Mouse (Mus musculus) cerebellum, adult (tissue): ENCODE measurements around the gene Gm21954.

Experiments used
- ATAC-seq: cut with Nextera tagmentation; 2 replicates; pipeline ENCODE4 v1.9.2; 2017; ENCODE audit warnings: mild to moderate bottlenecking, moderate library complexity, mixed read lengths; ENCODE audit not compliant: insufficient number of reproducible peaks, low FRiP score, low TSS enrichment

Gm21954 gene

DNA sequence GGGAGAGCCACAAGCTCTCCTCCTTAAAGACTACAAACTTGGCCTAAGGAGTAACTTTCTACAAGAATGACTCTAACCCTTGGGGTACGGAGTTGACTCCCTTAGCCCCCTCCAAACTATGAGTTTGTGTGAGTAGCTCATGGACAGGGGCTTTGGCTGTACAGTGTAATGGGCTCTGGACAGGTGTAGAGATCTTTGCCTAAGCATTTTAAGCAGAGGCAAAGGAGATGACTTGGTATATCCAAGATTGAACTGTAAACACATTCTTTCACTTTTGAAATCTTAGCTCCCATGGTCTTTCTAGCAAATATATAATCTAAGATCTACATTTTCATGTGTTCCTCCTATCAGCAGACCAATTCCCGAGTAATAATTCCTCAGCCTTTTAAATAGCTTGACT is at the start of gene Gm21954:
Gm21954 (minus strand) TSS at position 101 of the 400 bp plus-strand sequence.
- ATAC-seq, result no peak

DNA sequence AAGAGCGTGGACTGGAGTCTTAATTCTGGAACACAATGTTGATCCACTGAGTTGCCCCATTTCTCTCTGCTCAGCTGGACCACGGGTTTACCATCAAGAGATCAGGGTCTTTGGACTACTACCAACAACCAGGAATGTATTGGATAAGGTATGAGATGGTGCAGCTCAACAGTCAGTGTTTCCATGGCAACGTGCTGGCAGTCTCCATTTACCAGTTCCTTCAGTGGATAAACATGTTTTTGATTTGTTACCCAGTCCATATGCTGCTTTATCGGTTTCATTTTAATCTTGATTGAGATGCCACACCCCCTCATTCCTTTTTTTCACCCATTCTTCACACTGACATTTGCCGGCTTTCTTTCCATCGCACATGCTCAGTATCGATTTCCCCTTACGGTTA is 49.8 kb upstream of the Gm21954 start:
- no peak for ATAC-seq

DNA sequence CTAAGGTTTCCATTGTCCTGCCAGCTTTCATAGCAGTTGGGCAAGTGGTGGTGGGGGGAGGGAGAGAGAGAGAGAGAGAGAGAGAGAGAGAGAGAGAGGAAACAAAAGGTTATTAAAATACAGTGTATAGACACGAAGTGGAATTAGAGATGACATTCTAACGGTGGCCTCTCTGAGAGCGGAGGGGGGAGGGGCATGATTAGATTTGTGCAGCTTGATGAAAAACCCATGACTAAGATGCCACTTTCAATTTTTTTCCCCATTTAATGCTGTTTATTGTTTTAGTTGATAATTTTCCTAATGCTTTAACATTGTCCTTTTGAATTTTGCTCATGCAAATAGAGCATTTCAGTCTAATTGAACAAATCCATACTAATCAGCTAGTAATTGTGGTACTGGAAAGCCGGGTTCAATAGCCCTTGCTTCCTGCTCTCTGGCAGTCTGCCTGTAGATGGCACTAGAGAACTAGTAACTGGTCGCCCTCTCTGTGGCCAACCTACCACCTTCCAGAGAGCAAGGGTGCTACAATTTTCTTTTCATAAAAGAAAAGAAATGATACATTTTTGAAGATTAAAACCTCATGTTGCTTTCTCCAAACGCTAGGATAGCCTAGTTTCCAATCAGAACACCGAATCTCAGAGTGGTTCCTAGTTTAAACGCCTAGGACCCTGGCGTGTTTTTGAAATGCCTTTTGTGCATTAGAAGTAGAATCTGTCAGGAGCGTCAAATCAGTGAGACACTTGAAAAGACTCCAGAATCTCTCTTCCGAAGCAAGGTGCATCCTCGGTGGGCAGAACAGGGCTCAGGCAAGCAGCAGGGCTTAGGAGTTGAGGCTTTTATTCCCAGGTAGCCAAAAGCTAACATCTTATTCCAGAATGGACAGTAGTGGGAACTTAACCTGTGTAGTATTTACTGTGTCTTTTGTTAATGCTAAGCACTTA is 48.5 kb upstream of the Gm21954 start:
- peak; percentile 90 for ATAC-seq

DNA sequence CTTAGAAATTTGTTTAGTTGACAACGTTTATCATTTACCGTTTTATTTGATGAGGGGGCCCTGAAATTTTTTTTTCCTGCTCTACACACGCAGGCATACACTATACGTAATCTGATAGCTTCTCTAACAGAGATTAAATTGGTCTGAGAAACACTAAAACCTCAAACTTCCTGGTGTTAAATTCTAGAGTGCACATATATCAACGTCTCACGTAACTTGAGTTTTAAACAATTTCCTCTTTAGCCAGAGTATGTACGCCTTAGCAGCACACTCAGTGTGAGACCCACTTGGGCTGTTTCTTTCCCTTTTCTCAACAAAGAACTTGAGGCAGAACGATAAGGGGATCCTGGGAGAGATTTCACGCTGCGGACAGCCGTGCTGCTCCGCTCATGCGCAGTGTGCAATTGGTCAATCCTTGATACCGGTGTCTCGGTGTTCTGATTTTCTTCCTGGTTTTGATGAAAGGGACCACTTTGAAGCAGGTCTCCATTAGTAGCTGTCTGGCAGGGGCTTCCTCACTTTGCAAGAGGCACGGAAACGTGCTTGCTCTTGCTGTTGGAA is 45.5 kb upstream of the Gm21954 start:
- ATAC-seq, result no peak

DNA sequence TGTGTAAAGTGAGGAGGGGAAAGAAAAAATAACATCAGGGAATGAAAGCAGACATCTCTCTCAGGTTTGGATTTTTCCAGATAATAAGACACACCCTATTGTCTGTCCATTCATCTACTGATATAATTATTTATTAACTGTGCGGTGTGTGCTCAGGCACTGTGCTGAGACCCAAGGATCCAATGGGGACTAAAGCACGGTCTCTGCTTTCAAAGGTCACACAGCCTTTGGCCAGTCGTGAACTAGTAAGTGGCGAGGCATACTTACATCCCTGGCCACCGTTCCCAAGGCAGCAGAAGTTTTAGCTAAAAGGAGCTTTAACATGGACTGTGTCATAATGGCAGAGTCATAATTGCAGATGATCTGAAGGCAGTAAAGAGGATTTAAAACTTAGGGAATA is 44.0 kb upstream of the Gm21954 start:
- ATAC-seq, result no peak

DNA sequence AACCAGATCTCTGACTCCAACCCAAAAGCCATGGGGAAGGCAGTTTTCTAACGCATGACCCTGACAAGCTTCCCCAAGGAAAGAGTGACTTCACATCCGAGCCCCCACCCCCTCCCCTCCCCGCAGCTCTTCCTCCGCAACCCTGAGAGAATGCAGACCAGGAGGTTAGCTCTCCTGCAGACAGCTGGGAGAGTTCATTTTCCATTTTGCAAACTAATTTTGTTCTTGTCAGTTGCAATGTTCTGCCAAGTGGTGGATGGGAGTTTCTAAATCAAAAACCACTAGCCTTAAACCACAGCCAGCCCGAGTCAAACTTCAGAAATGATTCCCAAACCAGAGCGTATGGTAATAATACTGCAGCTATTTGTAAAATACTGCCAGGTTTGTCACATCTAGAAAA is 39.6 kb upstream of the Gm21954 start:
- ATAC-seq, result no peak

DNA sequence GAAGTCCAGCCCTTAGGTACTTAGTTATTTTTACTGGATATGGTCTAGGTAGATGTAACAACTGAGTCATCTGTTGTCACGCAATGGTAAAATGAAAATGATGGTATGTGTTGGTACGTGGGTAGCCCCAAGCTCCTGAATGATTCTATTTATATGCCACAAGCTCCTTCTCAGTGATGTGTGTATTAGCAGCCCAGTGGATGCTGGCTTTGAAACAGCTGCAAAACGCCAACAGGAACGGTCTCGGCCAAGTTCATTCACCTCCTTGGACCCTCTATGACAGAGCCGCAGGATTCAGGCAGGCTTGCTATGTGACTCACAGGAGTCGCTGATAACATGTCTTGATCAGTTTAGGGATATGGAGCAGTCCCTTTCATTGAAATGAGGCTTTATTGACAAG is 38.2 kb upstream of the Gm21954 start:
- ATAC-seq, result no peak

DNA sequence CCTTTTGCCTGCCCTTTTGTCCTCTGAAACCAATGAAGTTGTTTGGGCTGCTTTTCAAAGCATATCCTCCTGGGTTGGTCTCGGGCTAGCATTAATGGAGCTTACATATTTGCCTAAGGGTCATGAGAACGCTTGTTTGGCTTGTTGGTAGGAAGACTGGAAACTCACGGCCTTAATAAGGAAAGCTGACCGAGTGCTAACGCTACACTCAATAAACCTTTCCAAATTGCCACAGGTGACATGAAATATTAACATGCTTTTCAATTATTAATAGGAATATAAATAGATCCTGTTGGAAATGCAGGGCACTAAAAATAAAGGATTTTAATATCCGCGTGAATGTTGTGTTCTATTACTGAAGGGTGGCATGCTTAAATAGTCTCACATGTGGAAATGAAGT is 27.3 kb upstream of the Gm21954 start:
- ATAC-seq, result no peak

DNA sequence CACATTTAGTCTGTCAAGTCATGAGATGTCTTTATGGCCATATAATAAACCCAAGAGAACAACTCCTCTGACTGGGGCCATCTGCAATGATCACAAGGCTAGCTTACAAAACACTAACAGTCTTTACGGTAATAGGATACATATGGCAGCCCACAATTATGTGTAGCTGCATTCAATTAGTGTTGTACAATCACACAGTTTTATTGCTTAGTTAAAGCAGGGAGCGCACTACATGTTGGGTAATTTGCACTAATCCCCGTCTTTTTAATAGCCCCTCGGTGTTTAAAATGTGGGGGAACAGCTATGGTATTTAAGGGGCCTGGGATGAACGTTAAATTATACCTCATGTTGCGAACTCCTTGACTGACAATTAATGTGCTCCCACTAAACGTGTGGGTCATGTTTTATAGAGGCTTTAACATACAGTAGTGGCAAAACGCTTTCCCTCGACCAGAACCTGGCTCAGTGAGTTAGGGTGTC is 24.5 kb upstream of the Gm21954 start:
- no peak for ATAC-seq

DNA sequence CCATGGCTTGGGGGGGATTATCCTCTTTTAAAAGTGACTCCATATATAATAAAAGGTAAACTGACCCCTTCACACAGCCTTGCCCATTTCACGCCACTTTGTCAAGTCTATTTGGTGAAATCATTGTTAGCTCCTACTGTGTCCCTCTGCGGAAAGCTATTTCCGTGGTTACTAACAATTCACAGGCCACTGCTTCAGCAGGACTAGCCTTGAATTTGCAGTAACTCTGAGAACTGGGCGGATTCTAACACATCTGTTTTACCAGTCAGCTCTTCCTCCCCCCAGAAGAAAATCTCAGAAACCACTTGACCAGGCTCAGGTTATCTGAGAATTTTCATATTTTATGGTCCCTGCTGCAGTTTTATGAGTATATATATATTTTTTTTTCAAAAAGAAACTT is 23.9 kb upstream of the Gm21954 start:
- ATAC-seq, result no peak

DNA sequence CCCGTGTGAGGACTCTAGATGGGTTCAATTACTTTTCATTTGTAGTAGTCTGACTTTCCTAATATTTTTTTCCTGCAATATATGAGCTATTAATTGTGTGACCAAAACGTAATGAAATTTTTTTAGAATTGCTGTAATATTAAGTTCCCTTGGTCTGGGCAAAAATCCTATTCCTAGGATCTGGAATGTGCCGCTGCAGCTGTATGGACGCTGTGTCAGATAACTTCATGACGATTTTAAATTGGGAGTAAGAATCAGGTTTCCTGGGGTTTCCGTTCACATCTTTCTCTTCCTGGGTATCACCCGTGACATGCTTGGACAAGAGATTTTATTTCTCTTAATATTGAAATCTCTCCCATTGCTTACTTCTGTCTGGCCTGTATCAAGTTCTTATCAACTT is 23.2 kb upstream of the Gm21954 start:
- ATAC-seq, result no peak

DNA sequence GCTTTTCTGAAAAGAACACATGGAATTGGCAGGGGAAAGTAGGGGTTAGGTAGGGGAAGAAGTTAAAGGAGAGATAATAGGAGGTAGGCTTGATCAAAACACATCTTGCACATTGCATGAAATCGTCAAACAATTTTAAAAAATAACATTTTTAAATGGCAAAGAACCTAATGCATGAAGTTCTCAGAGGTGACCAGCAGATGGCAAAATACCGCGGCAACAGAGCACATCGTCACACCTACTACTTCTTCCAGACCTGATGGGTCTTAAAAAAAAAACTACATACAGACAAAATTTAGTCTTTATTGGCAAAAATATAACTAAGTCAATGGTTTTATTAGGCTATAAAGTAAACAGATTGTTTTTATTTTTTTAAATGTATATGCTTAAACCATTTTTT is 22.3 kb upstream of the Gm21954 start:
- no peak for ATAC-seq

DNA sequence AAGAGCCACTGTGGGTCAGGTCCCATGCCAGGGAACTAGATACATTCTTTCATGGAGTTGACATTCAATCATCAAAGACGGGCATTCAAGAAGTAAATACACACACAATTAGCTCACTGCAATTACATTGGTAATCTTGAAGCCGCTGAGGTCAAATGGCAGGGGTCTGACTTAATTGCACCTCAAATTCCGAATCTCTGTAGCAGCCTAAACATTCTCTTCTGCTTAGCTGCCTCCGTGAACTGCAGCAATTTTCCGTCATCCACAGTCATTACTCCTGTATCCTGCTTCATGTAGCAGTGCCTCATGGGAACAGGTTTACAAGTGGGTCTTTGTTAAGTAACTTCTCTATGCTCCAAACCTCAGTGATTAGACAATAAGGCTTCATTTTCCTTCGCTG is 20.0 kb upstream of the Gm21954 start:
- ATAC-seq, result no peak

DNA sequence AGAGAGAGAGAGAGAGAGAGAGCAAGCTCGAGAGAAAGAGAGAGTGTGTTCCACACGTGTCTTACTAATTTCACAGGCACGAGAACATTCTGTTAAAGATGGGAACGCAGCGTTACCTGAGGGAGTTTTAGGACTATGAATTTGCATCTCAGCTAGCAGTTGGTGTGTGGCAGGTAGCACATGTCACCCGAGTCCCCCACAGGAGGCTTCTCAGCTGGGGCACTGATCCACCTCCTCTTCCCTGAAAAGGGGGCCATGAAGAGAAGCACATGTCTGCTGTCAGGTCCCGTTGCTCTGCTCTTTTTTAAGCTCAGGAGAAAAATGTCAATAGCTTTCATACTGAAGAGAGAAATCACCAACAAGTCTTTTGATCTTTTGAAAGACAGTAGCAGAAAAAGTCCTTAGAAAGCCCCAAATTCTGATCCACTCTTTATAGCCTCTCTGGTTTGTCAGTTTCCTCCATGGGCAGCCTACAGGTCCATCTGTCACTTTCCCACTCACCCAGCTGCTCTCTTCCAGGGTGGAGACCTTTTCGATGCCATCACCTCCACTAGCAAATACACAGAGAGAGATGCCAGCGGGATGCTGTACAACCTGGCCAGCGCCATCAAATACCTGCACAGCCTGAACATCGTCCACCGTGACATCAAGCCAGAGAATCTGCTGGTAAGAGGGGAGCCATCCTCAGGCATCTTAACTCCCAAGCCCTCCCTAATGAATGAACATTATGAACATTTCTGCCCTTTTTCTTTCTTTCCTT is 17.4 kb upstream of the Gm21954 start:
- ATAC-seq, result peak; percentile 92

DNA sequence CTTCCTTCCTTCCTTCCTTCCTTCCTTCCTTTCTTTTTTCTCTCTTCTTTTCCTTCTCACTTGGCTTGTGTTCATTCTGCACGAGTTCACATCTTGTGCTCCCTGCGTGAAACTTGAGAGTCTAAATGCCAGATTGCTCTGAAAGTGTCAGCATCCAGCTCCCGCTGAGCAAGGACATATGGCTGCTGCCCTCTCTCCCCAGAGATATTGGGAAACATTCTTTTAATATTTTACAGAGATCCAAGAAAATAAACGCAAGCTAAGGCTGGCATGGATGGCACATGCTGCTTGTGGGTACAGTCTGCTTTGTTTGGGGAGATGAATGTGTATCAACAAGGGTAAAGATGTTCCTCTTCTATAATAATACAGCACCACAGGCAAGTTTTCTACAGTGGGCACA is 11.3 kb upstream of the Gm21954 start:
- ATAC-seq, result peak; percentile 76; the same call in 1 of the 2 replicates

DNA sequence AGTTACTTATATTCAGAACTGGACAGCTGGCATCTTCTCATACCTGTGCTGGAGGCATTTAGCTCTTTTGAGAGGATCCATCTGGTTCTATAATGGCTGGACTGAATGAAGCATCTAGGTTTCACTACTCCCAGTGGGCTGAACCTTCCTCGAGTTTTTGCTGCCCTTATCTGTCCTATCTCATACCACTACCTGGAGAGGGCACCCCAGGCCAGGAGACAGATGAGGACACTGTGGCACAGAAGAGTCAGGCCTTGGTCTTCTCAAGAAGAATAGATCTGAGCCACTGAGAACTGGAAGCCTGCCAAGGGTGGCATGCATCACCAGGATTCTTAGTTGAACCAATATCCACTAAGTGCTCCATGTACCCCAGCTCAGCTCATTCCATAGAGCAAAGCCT is 9.1 kb upstream of the Gm21954 start:
- ATAC-seq, result 0 out of 2 replicates have a peak, but pooled peaks have one; percentile 11

DNA sequence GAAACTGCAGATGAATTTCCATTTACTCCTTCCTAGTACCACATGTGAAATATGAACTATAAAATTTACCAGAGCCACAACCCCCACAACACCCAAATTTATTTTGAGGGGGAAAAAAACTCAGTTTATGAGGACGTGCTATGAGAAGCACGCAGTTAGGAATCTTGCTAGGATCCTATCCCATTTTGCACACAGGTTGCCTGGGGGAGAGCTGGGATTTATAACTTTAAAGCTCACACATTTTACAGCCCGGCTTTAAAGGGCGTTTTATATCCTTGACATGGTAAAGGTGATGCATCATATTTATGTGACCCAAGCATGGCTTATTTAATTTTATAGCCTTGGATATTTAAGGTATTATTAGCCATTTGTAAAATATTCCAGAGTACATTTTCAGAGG is 7.3 kb upstream of the Gm21954 start:
- no peak for ATAC-seq

DNA sequence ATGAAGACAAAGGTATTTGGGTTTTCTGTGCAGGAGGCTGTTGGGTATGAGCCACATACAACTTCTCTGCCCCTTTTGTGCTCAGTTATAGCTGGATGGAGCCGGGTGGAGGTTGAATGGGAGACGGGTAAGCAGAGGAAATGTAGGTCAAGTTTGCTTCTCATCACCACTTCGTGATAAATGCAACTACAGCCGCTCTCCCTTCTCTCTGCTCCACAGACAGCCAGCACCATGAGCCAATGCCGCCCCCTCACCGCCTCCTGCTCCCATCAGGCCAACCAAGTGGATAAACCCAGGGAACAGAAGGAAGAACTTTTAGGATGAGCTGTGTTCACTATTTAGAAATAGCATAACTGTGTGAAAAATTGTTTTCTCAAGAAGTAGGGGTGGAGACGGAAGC is 4.7 kb upstream of the Gm21954 start:
- peak; percentile 70 for ATAC-seq

DNA sequence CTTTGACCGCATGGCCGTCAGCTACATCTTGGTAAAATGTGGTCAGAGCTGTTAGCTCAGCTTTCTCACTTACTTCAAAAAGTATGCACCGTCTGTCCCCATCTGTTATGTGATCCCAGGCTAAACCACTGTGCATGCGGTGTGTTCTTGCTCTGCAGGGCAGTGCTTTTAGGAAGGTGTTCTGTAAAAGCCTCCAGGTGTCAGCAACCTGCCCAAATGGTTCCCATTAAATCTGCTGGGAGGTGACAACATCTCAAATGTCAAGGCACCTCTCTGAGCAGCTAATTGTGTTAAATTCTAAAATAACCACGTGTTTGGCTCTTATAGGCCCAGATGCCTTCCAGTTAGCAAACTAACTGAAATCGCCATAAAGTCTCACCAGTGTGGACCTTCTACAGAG is 1.1 kb upstream of the Gm21954 start:
- no peak for ATAC-seq

DNA sequence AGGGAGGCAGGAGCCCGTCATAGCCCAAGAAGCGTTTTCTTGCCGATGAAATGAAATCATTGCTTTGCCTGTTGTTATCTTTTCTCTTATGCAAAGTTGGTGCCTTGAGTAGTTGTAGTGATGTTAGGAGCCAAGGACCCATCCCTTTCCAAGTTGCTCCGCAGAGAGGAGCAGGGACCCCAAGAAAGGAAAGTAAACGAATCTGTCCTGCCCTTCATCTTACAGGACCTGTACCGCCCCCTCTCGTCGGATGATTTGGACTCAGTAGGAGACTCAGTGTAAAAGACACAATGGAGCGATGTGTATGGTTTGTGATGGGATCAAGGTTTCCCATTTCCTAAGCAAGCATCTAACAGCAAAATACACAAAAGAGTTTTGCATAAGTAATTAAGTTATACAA is 5.7 kb downstream of the Gm21954 start:
- no peak for ATAC-seq

DNA sequence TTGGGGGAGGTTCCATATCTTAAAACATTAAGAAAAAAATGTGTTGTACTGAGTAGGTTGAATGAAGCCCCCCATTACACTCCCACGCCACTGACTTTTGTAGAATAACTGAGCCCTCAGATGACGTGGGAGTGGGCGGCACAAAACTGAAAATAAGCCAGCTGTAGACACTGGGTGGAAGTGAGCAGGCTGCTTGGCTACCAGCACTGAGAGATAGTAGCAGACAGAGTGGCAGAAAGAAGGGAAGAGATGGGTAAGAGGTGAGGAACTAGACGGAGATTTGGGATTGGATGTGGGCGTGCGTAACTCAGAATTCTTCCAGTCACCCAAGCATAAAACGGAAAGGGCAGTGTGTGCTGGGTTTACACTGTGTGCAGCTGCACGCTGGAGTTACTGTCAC is 6.2 kb downstream of the Gm21954 start:
- no peak for ATAC-seq
